Mouse (Mus musculus): ENCODE results near the gene Ces1f. TPM values are rescaled to one million over a fixed set of nuclear protein-coding genes. Genes with fewer than 3 reads are reported as not detected.

Ces1f gene
- polyA plus RNA-seq, 1 experiment: not detected

- H3K36me3 ChIP-seq (replicated peaks; ENCODE audit: low read length): no peaks in the 10 kb centered on the region
- H3K4me1 ChIP-seq: no peaks in the 10 kb centered on the region
- TF ChIP-seq GATA1 (IDR thresholded peaks at IDR 0.05; ENCODE audit: borderline replicate concordance, low read length) (no peak), FLI1 (IDR thresholded peaks at IDR 0.05; ENCODE audit: low read length) (no peak)
- peaks cover 18% of the 10 kb centered on the region; the same call in 1 of the 2 replicates for H3K9me3 ChIP-seq
- H3K4me3 ChIP-seq (replicated peaks): no peak overlapping the region
- no peaks in the 10 kb centered on the region for H3K27me3 ChIP-seq (replicated peaks)
These were observed 57.7 kb downstream of the Ces1f start for GRCm38 (mm10) chr8:93221896-93222295.

- no peak overlapping the region for H3K4me3 ChIP-seq (replicated peaks)
- TF ChIP-seq FLI1 (IDR thresholded peaks at IDR 0.05; ENCODE audit: low read length) (no peak), GATA1 (IDR thresholded peaks at IDR 0.05; ENCODE audit: borderline replicate concordance, low read length) (no peak)
- no peaks in the 10 kb centered on the region for H3K27me3 ChIP-seq (replicated peaks)
- H3K4me1 ChIP-seq: no peaks in the 10 kb centered on the region
- peaks cover 15% of the 10 kb centered on the region; the same call in 1 of the 2 replicates for H3K9me3 ChIP-seq
- no peaks in the 10 kb centered on the region for H3K36me3 ChIP-seq (replicated peaks; ENCODE audit: low read length)
These were observed 61.7 kb downstream of the Ces1f start for GRCm38 (mm10) chr8:93217867-93218266.

GRCm38 (mm10) chr8:93217375-93217774 is 62.2 kb downstream of the Ces1f start:
- TF ChIP-seq FLI1 (IDR thresholded peaks at IDR 0.05; ENCODE audit: low read length) (no peak), GATA1 (IDR thresholded peaks at IDR 0.05; ENCODE audit: borderline replicate concordance, low read length) (no peak)
- H3K4me3 ChIP-seq (replicated peaks): no peak overlapping the region
- no peaks in the 10 kb centered on the region for H3K4me1 ChIP-seq
- peaks cover 15% of the 10 kb centered on the region; the same call in 1 of the 2 replicates for H3K9me3 ChIP-seq
- no peaks in the 10 kb centered on the region for H3K36me3 ChIP-seq (replicated peaks; ENCODE audit: low read length)
- H3K27me3 ChIP-seq (replicated peaks): no peaks in the 10 kb centered on the region

GRCm38 (mm10) chr8:93211091-93211490 is 68.5 kb downstream of the Ces1f start:
- no peak overlapping the region for H3K4me3 ChIP-seq (replicated peaks)
- no peaks in the 10 kb centered on the region for H3K27me3 ChIP-seq (replicated peaks)
- H3K9me3 ChIP-seq: no peaks in the 10 kb centered on the region
- no peaks in the 10 kb centered on the region for H3K4me1 ChIP-seq
- no peak for TF ChIP-seq GATA1 (IDR thresholded peaks at IDR 0.05; ENCODE audit: borderline replicate concordance, low read length)
- no peak for TF ChIP-seq FLI1 (IDR thresholded peaks at IDR 0.05; ENCODE audit: low read length)
- no peaks in the 10 kb centered on the region for H3K36me3 ChIP-seq (replicated peaks; ENCODE audit: low read length)

Other genes starting within 250 kb of the Ces1f start
- gene Ces1a, start 231.6 kb downstream of the Ces1f start, polyA plus RNA-seq (2012; ENCODE audit: insufficient read depth, low replicate concordance): not detected in 2 replicates
- not detected in 2 replicates for gene Ces1b, start 199.7 kb downstream of the Ces1f start, polyA plus RNA-seq (2012; ENCODE audit: insufficient read depth, low replicate concordance)
- not detected in 2 replicates for gene Ces1c, start 148.5 kb downstream of the Ces1f start, polyA plus RNA-seq (2012; ENCODE audit: insufficient read depth, low replicate concordance)
- not detected in 2 replicates for gene Ces1d, start 81.9 kb downstream of the Ces1f start, polyA plus RNA-seq (2012; ENCODE audit: insufficient read depth, low replicate concordance)
- not detected in 2 replicates for gene Ces1e, start 50.1 kb downstream of the Ces1f start, polyA plus RNA-seq (2012; ENCODE audit: insufficient read depth, low replicate concordance)
- not detected in 2 replicates for gene Ces1g, start 57.6 kb upstream of the Ces1f start, polyA plus RNA-seq (2012; ENCODE audit: insufficient read depth, low replicate concordance)
- not detected in 2 replicates for gene Ces1h, start 100.0 kb upstream of the Ces1f start, polyA plus RNA-seq (2012; ENCODE audit: insufficient read depth, low replicate concordance)

Measured in megakaryocyte, embryonic 14.5 days (primary cell).